Mouse (Mus musculus): ENCODE data around the gene Kcnh1. TPM values are rescaled to one million over a fixed set of nuclear protein-coding genes. Genes with fewer than 3 reads are reported as not detected.

Kcnh1 gene
- total RNA-seq, 2 experiments from 2014 or later, result 37.4 to 39.1 TPM

- no peak for DNase-seq
Observed at GRCm38 (mm10) chr1:192324223-192324622, 133.6 kb downstream of the Kcnh1 start.

- DNase-seq, result no peak
Observed at GRCm38 (mm10) chr1:192327052-192327451, 136.5 kb downstream of the Kcnh1 start.

GRCm38 (mm10) chr1:192331207-192331606 lies 140.6 kb downstream of the Kcnh1 start:
- no peak for DNase-seq

- no peak for DNase-seq
Observed at GRCm38 (mm10) chr1:192336029-192336428, 145.5 kb downstream of the Kcnh1 start.

GRCm38 (mm10) chr1:192339361-192340077 lies 148.9 kb downstream of the Kcnh1 start:
- no peak for DNase-seq

- peak in 1 of 2 experiments; percentile 16 for DNase-seq
Observed at GRCm38 (mm10) chr1:192341774-192342173, 151.2 kb downstream of the Kcnh1 start.

GRCm38 (mm10) chr1:192343996-192344395 lies 153.4 kb downstream of the Kcnh1 start:
- no peak for DNase-seq

GRCm38 (mm10) chr1:192347327-192347726 lies 156.8 kb downstream of the Kcnh1 start:
- no peak for DNase-seq

- DNase-seq, result no peak
Observed at GRCm38 (mm10) chr1:192356231-192356630, 165.7 kb downstream of the Kcnh1 start.

GRCm38 (mm10) chr1:192359212-192359611 lies 168.6 kb downstream of the Kcnh1 start:
- no peak for DNase-seq

GRCm38 (mm10) chr1:192368336-192368735 lies 177.8 kb downstream of the Kcnh1 start:
- no peak for DNase-seq

GRCm38 (mm10) chr1:192371943-192372614 lies 181.5 kb downstream of the Kcnh1 start:
- DNase-seq, result no peak

- DNase-seq, result no peak
Observed at GRCm38 (mm10) chr1:192378546-192379075, 188.0 kb downstream of the Kcnh1 start.

- no peak for DNase-seq
Observed at GRCm38 (mm10) chr1:192380596-192381041, 190.0 kb downstream of the Kcnh1 start.

GRCm38 (mm10) chr1:192387624-192388023 lies 197.1 kb downstream of the Kcnh1 start:
- no peak for DNase-seq

GRCm38 (mm10) chr1:192391041-192391440 lies 200.5 kb downstream of the Kcnh1 start:
- no peak for DNase-seq

- DNase-seq, result no peak
Observed at GRCm38 (mm10) chr1:192392232-192392631, 201.7 kb downstream of the Kcnh1 start.

GRCm38 (mm10) chr1:192399667-192400490 lies 209.3 kb downstream of the Kcnh1 start:
- no peak for DNase-seq

GRCm38 (mm10) chr1:192400991-192401390 lies 210.4 kb downstream of the Kcnh1 start:
- DNase-seq, result no peak

- DNase-seq, result no peak
Observed at GRCm38 (mm10) chr1:192402911-192403704, 212.5 kb downstream of the Kcnh1 start.

- DNase-seq, result no peak
Observed at GRCm38 (mm10) chr1:192405136-192405535, 214.6 kb downstream of the Kcnh1 start.

- no peak for DNase-seq
Observed at GRCm38 (mm10) chr1:192406589-192406988, 216.0 kb downstream of the Kcnh1 start.
